Mouse (Mus musculus) heart, postnatal 0 days (tissue): ENCODE results near the gene Pcbp3.

ENCODE experiments used
- CTCF ChIP-seq: IDR thresholded peaks from 2 replicates; pipeline ENCODE4 v1.5.1; 2016; ENCODE audit warnings: antibody characterized with exemption, control low read depth, low read depth
- EP300 ChIP-seq: IDR thresholded peaks from 2 replicates; pipeline ENCODE4 v1.6.1; 2016; ENCODE audit warnings: antibody characterized with exemption, low read depth

GRCm38 (mm10) chr10:76798751-76799585 is 162.7 kb downstream of the Pcbp3 start:
- TF ChIP-seq CTCF: no peak
- TF ChIP-seq EP300: no peak
